Mouse (Mus musculus) spleen, postnatal 10 days (tissue): ENCODE results near the gene Kcnn4.

ENCODE experiments used
- DNase-seq, 2 experiments: peaks; one replicate each; pipeline ENCODE4 v3.0.0; 2021 to 2022; ENCODE audit warnings: low spot score in 2 of 2

The Kcnn4 gene

DNA sequence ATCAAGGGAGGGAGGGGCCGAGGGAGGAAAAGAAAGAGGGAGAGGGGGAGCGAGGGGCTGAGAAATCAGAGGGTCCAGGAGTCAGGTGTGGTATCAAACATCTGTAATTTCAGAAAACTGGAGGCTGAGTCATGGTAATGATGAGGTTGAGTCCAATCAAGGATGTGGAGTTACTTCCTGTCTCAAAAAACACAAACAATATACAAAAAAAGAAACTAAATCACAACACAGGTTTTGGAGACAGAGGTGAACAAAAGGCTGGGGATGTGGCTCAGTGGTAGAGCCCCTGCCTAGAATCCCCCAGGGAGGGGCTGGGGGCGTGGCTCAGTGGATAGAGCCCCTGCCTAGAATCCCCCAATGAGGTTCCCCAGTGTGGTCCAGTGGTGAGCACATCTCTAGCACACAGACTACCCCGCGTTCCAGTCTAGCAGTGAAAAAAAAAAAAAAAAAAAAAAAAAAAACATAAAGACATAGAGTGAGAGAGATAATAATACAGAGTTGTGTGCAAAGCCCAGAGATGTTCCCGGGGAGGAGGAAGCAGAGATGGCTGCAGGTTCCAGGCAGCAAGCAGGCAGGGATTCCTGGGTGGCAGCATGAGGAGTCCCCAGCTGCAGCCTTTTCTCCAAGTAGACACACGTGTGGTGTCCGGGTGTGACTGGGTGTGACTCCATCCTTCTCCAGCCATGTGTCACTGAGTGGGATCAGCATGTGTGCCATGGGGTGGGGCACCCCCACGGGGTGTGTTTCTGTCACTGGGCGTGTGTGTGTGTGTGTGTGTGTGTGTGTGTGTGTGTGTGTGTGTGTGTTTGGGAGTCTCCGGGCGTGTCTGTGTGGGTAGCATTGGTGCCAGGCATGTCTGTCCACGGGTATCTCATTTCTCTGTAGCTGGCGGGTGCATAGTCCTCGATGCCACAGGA lies 3.1 kb upstream of the Kcnn4 start:
- peak in 1 of 2 experiments; percentile 44 for DNase-seq

- DNase-seq, result no peak
These were observed 1.8 kb upstream of the Kcnn4 start for GRCm38 (mm10) chr7:24368226-24368625.

GRCm38 (mm10) chr7:24368946-24369345 lies 1.1 kb upstream of the Kcnn4 start:
- no peak for DNase-seq

GRCm38 (mm10) chr7:24371012-24371808 lies 1.1 kb downstream of the Kcnn4 start:
- peak; percentile 76 to 79 for DNase-seq

DNA sequence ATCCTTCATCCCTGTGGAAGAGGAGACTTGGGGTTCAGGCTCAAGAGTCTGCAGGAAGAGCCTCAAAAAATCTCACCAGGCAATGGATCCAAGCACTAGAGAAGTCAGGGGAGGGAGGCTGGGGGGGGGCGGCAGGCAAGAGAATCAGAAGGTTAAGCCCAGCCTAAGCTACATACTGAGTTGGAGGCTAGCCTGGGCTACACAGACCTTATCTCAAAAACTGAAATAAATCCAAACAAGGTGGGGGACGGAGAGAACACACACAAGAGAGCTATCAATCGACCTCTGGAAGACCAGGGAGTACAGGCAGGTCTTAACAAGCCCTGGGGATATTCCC lies 1.7 kb downstream of the Kcnn4 start:
- no peak for DNase-seq

- DNase-seq, result peak; percentile 78
These were observed 2.2 kb downstream of the Kcnn4 start for GRCm38 (mm10) chr7:24372300-24372699.

DNA sequence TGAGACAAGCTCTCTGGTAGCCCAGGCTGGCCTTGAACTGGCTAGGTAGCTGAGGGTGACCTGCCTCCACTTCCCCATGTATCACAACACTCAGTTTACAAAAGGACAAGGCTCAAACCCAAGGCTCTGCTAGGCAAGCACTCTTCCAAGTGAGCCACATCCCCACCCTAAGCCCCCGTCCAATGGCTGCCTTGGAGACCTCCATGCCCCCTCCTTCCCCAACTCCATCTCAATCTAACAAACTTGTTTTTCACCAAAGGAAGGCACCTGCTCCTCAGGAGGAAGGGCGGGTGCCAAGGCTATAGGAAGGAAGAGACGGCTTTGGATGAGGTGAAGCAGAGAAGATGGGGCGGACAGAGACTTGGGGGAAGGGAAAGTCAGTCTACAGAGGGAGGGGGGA lies 2.7 kb downstream of the Kcnn4 start:
- peak; percentile 59 to 64 for DNase-seq

DNA sequence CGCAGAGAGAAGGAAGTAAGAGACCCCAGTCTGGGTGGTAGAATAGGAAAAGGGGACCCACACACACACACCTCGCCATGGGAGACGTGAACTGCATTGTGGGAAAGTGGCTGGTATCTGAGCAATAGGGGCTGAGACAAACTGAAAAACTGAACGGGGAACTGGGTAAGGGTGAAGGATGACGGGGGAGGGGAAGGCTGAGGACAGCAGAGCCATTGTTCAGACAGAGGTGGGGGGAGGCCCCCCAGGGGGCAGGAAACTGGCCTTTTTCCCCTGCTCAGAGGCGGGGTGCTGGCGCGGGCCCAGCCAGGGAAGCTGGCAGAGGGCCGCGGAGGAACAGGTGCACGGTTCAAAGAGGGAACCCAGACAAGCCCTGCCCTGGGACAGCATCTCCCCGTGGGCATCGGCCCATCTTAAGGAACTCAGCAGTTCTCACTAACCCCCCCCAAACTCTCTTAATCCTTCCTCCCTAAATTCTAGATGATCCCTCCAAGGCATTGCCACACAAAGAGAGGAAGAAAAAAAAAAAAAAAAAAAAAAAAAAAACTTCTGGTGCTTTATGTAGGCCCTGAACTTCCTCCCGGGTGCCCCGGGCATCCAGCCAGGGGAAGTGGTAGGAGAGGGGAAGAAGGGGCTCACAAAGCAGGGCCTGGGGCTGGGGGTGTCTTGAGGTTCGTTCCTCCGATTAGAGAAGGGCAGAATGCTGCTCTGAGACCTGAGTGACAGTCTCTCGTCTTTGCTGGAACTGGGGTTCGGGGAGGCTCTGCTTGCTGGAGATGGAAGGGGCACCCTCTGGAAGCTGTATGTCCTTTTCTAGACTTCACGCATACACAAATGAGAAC lies 3.7 kb downstream of the Kcnn4 start:
- peak; percentile 78 to 81 for DNase-seq

GRCm38 (mm10) chr7:24376456-24376855 lies 6.4 kb downstream of the Kcnn4 start:
- no peak for DNase-seq

DNA sequence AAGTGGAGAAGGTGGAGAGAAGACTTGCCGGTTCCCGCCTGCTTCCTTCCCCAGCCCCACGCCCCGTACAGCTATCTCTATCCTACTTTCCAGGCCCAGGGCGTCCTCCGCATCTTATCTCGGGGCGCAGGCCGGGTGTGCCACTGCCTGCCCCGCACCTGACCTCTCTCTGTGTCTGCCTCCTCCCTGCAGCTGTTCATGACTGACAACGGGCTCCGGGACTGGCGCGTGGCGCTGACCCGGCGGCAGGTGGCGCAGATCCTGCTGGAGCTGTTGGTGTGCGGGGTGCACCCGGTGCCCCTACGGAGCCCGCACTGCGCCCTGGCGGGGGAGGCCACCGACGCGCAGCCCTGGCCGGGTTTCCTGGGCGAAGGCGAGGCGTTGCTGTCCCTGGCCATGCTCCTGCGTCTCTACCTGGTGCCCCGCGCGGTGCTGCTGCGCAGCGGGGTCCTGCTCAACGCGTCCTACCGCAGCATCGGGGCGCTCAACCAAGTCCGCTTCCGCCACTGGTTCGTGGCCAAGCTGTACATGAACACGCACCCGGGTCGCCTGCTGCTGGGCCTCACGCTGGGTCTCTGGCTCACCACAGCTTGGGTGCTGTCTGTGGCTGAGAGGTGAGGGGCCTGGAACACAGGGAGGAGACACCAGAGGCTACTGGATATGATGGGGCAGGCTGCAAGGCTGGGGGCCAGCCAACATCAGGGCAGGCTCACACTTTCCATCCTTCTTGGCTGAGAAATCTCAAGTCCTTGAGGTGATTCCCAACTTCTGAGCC lies 7.2 kb downstream of the Kcnn4 start:
- peak; percentile 89 to 95 for DNase-seq

DNA sequence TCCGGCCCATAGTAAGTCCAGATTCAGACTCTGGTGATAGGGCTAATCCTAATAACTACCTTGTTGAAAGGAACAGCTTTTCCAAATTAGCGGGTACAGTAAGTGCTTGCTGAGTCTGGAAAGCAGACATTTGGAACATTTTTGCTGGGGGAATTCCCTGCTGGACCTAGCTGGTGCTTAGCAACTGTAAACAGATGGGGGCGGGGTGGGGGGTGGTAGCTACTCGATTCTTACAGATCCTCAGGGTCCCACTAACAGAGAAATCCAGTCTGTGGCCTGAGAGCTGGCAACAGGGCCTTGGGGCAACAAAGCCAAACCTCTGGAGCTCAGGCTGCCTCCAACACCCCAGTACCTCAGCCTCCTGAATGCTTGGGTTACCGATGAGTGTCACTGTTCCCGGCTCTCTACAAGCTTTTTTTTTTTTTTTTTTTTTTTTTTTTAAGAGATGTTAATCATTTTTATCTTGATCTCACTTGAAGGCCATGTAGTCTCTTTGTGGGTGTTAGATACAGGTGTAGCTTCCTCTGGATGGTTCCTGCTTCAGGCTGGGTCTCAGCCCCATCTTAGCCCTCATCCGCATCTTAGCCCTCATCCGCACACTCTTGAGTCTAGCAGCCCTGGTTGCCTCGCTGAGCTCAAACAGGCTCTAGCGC lies 8.1 kb downstream of the Kcnn4 start:
- peak in 1 of 2 experiments; percentile 28 for DNase-seq

DNA sequence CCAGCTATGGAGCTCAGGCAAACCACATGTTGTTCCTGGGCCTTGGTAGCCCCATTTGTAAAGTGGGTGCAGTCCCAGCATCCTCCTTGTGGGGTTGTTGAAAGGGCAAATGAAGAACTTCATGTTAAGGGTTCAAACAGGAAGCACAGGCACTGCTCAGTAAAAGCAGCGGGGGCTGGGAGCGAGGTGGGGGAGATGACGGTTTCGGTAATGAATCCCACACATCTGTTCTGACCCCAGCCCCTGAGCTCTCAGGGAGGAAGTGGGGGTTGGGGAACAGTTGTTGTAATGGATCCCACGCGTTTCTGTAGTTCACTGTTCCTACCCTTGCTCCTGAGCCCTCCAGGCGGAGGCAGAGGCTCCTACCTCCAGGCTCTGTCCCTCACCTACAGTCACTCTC lies 9.9 kb downstream of the Kcnn4 start:
- DNase-seq, result peak in 1 of 2 experiments; percentile 60

DNA sequence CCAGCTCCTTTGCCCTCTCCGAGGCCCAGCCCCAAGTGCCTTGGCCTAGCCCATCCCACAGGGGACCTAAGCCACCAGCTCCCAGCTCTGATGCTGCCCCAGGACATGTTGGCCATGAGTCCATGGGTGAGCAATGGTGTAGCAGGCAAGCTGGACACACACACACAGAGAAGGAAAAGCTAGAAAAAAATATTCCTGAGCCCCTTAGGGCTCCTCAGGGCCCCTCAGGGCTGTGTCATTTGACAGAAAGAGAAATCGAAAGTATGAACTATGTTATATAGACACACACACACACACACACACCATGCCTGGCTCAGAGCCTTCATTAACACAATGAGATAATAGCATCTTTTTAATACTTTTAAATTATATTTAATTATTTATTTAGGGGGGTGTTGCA lies 10.3 kb downstream of the Kcnn4 start:
- no peak for DNase-seq

GRCm38 (mm10) chr7:24382730-24383372 lies 12.8 kb downstream of the Kcnn4 start:
- DNase-seq, result no peak

GRCm38 (mm10) chr7:24384070-24384469 lies 14.0 kb downstream of the Kcnn4 start:
- DNase-seq, result no peak

DNA sequence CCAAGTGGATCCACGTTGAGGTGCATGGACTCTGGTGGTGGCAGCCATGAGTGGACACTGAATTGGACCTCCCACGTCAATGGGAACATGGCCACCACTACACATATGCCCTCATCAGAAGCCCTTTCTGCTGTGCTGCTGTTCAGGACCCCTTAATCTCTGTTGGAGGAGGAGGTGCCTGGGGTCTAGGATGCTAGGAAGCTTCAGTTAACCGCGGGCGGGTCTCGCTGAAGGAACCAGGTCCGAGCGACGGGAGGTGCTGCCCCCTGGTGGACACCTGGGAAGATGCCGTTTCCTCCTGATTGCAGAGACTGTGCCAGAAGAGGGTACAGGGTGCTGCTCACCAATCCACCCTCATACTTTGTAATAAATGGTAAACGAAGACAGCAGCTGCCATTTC lies 14.8 kb downstream of the Kcnn4 start:
- peak; percentile 84 to 90 for DNase-seq

DNA sequence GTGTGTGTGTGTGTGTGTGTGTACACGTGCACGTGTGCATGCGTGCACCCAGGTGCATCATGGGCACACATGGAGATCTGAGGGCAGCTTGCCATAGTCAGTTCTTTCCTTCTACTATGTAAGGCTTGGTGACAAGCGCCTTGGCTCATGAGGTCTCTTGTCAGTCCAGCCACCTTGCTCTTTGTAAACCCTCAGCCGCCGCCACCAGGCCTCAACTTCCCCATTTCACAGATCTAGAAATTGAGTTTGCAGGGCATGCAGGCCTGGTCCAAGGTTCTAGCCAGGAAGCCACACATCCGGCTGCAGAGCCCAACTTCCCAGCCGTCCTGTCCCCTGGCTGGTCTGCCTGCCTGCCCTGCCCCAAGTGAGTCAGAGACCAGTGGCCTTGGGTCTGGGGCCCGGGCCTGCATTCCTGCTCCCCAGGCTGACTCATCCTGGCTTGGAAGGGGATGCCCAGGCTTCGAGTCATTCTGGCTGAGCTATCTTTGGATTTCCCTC lies 17.0 kb downstream of the Kcnn4 start:
- DNase-seq, result no peak

DNA sequence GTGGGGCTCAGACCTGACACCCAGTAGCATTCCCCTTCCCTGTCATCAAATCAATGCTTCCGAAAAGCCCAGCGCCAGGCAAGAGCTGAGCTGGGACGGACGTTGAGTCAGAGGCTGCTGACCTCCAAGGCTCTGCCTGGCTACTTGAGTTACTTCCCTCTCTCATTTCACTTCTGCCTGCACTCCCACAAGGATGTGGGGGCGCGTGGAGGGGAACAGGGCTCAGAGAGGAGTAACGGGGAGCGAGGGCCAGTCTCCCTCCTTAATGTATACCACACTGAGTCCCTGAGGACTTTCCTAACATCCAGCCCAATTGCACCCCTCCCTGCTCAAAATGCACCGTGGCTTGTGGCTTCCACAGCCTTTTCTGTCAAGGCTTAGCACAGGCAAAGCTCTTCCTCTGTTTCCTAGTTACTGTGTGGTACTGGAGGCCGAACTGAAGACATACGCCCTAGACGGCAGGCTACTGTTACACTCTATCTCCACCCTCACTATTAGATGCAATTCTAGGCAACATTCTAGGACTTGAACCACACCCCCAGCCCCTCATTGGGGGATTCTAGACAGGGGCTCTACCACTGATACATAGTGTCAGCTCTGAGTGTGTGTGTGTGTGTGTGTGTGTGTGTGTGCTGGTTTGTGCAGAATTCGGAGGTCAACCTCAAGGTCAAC lies 19.6 kb downstream of the Kcnn4 start:
- DNase-seq, result no peak

GRCm38 (mm10) chr7:24390512-24390911 lies 20.4 kb downstream of the Kcnn4 start:
- DNase-seq, result no peak
